Mouse (Mus musculus) E14TG2a.4 (cell line): ENCODE measurements around the gene 1700037H04Rik.

Experiments
- CTCF ChIP-seq: conservative IDR thresholded peaks from 2 replicates; pipeline ENCODE4 v1.5.1; 2014; ENCODE audit warnings: low read length
- NANOG ChIP-seq: IDR thresholded peaks from 2 replicates; pipeline ENCODE4 v1.6.1; 2014; ENCODE audit warnings: borderline replicate concordance, low read length, mixed read lengths

DNA sequence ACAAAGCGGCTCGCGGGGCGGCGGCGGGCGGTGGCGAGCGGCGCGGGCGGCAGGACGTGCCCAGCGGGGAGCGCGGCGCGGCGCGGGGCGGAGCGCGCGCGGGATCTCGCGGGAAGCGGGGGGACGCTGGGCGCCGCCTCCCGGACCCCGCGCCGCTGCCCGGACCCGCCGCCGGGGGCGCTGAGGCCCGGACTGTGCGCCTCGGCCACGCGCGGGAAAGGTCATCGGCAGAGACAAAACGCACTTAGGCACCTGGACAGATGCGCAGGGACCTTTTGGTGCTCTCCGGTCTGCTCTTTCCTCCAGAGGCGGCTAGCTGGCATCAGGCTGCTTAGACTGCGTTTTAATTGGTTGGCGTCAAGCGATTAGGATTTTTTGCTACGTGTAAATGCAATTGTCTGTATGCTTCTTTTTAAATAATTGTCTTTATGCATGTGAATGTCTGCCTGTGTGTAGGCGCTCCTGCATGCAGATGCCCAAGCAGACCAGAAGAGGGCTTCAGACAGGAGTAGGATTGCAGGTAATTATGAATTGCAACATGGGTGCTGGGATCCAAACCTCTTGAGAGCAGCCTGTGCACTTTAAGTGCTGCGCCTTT lies 20.2 kb upstream of the 1700037H04Rik start, which contains the start of gene Cenpb:
- TF ChIP-seq CTCF (peak; percentile 52), NANOG (no peak)
